Mouse (Mus musculus): Measurements from ENCODE around the gene Kif1c. TPM values are rescaled to one million over a fixed set of nuclear protein-coding genes. Genes with fewer than 3 reads are reported as not detected.

Gene Kif1c
- polyA plus RNA-seq, 1 experiment from 2014 or later, result 0.79 TPM

DNA sequence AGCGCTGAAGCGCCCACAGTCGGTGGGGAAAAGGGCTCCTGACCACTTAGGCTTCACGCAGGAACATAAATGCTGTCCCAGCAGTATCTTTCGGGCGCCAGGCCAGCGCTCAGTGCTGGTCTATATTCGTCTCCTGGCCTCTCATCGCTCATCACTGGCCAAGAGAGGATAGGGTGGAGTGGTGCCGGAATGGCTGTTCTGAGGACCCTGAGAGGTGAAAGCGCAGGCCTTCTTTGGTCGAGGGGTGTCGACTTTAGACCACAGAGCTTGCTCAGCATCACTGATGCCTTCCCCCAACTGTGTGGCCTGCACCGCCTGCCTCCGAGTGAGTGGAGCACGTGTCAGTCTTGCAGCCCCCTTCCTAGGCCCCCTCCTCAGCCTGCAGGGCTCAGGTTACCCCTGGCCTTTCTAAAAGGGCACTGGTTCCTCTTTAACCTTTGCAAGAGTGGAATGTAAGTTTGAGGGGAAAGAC is 43.9 kb upstream of the Kif1c start:
- Histone ChIP-seq H3K27ac (replicated peaks) (peak overlapping the region; percentile 99), H3K9me3 (replicated peaks) (no peaks in the 10 kb centered on the region), H3K4me3 (replicated peaks) (peak overlapping the region; percentile 99), H3K4me2 (peak overlapping the region; percentile 99), H3K36me3 (replicated peaks) (peaks cover 19% of the 10 kb centered on the region), H3K27me3 (peaks cover 16% of the 10 kb centered on the region), H3K9ac (no peak overlapping the region; the same call in 1 of the 2 replicates), H3K4me1 (replicated peaks) (peaks cover 51% of the 10 kb centered on the region)
- WGBS (ENCODE audit: insufficient replicate concordance), result 23% methylated on average over 16 of the region's 16 CpGs
- ATAC-seq (ENCODE audit: insufficient read depth), result no peak

DNA sequence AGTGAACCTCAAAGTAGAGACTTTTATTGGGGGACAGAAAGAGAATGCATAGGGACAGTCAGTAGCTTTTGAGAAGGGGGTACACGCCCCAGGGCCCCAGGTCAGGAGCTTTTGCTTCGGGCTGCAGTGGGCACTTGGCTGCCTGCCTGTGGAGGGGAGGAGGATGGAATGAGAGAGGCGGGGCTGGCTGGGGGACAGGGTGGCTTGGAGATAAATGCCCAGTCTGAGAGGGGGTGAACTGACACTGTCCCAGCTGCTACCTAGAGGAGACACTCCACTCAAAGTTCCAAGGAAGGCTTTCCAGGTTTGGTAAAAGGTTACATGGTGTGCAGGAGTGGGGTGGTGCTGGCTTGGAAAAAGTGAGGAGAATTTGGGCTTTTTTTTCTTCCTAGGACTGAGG is 43.4 kb upstream of the Kif1c start, which contains the start of gene Eno3:
Gene Eno3, plus strand, starts transcription at position 239 of the 400 bp plus-strand sequence.
- Histone ChIP-seq H3K27ac (replicated peaks) (peak within 1 kb of the TSS; percentile 99), H3K9ac (peak within 1 kb of the TSS; percentile 98), H3K36me3 (replicated peaks) (peaks cover 14% of the 10 kb centered on the region), H3K4me3 (replicated peaks) (peak within 1 kb of the TSS; percentile 99), H3K4me2 (peak within 1 kb of the TSS; percentile 99), H3K9me3 (replicated peaks) (no peaks in the 10 kb centered on the region), H3K4me1 (replicated peaks) (peaks cover 46% of the 10 kb centered on the region), H3K27me3 (peaks cover 16% of the 10 kb centered on the region)
- no peak for ATAC-seq (ENCODE audit: insufficient read depth)
- WGBS (ENCODE audit: insufficient replicate concordance), result 19% methylated on average over 3 of the region's 3 CpGs

DNA sequence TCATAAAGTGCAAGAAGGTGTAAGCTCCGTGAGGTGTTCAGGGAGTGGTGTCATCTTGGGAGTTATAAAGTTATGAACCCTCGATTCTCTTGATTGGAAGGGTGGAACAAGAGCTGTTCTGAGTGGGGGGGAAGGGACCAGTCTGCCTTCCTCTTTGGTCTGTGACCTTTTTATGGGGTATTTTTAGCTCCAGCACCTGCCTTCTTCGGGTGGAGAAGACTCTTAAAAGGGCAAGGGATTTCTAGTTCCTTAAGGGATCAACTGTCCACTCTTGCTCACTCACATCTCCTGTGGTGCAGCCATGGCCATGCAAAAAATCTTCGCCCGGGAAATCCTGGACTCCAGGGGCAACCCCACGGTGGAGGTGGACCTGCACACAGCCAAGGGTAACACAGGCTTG is 42.8 kb upstream of the Kif1c start:
- Histone ChIP-seq H3K36me3 (replicated peaks) (peaks cover 13% of the 10 kb centered on the region), H3K9ac (no peak overlapping the region), H3K27ac (replicated peaks) (no peak overlapping the region), H3K9me3 (replicated peaks) (no peaks in the 10 kb centered on the region), H3K27me3 (peaks cover 16% of the 10 kb centered on the region), H3K4me2 (no peak overlapping the region), H3K4me1 (replicated peaks) (peaks cover 40% of the 10 kb centered on the region), H3K4me3 (replicated peaks) (no peak overlapping the region)
- no peak for ATAC-seq (ENCODE audit: insufficient read depth)
- 46% methylated on average over 6 of the region's 6 CpGs for WGBS (ENCODE audit: insufficient replicate concordance)

DNA sequence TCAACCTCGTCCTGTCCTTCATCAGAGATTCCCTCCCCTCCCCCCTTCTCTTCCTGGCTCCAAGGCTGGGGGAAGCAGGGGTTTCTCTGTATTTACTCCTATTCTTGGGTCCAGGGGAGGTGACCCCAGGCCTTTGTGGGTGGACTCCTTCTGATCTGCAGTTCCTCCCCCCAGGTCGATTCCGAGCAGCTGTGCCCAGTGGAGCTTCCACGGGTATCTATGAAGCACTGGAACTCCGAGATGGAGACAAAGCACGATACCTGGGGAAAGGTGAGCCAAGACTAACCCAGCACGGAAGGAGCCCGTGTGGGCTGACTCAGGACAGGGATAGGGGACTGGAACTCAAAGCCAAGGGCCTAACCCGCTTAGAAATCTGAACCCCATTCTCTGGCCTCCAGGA is 42.4 kb upstream of the Kif1c start:
- WGBS (ENCODE audit: insufficient replicate concordance), result 66% methylated on average over 9 of the region's 9 CpGs
- Histone ChIP-seq H3K9me3 (replicated peaks) (no peaks in the 10 kb centered on the region), H3K27me3 (peaks cover 16% of the 10 kb centered on the region), H3K27ac (replicated peaks) (no peak overlapping the region), H3K4me1 (replicated peaks) (peaks cover 36% of the 10 kb centered on the region), H3K9ac (no peak overlapping the region), H3K36me3 (replicated peaks) (peaks cover 13% of the 10 kb centered on the region), H3K4me3 (replicated peaks) (no peak overlapping the region), H3K4me2 (no peak overlapping the region)
- ATAC-seq (ENCODE audit: insufficient read depth), result no peak

DNA sequence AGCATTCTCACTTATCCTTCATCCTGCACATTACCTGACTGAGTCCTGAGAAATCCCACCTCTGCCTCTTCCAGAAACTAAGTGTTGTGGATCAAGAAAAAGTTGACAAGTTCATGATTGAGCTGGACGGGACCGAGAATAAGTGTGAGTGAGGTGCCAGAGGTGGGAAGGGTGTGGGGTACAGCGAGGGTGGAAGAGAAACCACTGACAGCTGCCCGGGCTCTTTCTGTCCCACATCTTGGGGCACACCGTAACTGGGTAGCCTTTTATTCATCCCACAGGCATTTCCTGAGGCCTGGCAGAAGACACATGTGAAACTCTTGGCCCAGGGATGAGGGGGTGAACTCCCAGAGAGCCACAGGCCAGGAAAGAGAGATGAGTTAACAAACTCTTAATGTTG is 41.8 kb upstream of the Kif1c start:
- no peak for ATAC-seq (ENCODE audit: insufficient read depth)
- H3K27me3 ChIP-seq, result peaks cover 16% of the 10 kb centered on the region
- no peak overlapping the region for H3K4me3 ChIP-seq (replicated peaks)
- H3K9ac ChIP-seq, result no peak overlapping the region
- WGBS (ENCODE audit: insufficient replicate concordance), result 76% methylated on average over 5 of the region's 5 CpGs
- peaks cover 35% of the 10 kb centered on the region for H3K4me1 ChIP-seq (replicated peaks)
- peaks cover 18% of the 10 kb centered on the region for H3K36me3 ChIP-seq (replicated peaks)
- H3K4me2 ChIP-seq, result no peak overlapping the region
- no peaks in the 10 kb centered on the region for H3K9me3 ChIP-seq (replicated peaks)
- H3K27ac ChIP-seq (replicated peaks), result no peak overlapping the region

DNA sequence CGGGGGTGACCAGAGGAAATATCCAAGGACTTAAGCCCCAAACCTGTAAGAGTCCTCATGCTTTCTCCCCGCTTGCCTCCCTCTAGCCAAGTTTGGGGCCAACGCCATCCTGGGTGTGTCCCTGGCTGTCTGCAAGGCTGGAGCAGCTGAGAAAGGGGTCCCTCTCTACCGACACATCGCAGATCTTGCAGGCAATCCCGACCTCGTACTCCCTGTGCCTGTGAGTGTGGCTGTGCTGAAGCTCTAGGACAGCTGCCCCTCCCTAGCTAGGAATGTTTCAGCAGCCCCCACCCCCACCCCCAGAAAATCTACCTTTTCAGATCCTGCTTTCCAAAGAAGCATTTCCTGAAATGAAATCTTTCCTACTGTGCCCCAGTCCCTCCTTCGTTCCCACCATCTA is 41.4 kb upstream of the Kif1c start:
- Histone ChIP-seq H3K4me2 (no peak overlapping the region), H3K9me3 (replicated peaks) (no peaks in the 10 kb centered on the region), H3K27me3 (peaks cover 16% of the 10 kb centered on the region), H3K27ac (replicated peaks) (no peak overlapping the region), H3K4me3 (replicated peaks) (no peak overlapping the region), H3K4me1 (replicated peaks) (peaks cover 35% of the 10 kb centered on the region), H3K36me3 (replicated peaks) (peaks cover 22% of the 10 kb centered on the region), H3K9ac (no peak overlapping the region)
- no peak for ATAC-seq (ENCODE audit: insufficient read depth)
- 69% methylated on average over 8 of the region's 8 CpGs for WGBS (ENCODE audit: insufficient replicate concordance)

DNA sequence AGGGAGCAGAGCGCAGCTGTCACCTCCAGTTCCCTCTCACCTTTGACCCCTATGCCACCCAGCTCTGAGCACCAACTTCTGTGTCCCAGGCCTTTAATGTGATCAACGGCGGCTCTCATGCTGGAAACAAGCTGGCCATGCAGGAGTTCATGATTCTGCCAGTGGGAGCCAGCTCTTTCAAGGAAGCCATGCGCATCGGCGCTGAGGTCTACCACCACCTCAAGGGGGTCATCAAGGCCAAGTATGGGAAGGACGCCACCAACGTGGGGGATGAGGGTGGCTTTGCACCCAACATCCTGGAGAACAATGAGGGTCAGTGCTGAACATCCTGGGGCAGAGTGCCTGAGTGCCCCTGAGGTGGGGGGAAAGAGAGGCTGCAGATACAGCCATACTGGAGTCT is 39.8 kb upstream of the Kif1c start:
- no peak overlapping the region for H3K27ac ChIP-seq (replicated peaks)
- peaks cover 39% of the 10 kb centered on the region for H3K36me3 ChIP-seq (replicated peaks)
- no peak overlapping the region for H3K9ac ChIP-seq
- no peak for ATAC-seq (ENCODE audit: insufficient read depth)
- peaks cover 27% of the 10 kb centered on the region for H3K4me1 ChIP-seq (replicated peaks)
- no peak overlapping the region for H3K4me3 ChIP-seq (replicated peaks)
- no peak overlapping the region for H3K4me2 ChIP-seq
- H3K9me3 ChIP-seq (replicated peaks), result no peaks in the 10 kb centered on the region
- peaks cover 15% of the 10 kb centered on the region for H3K27me3 ChIP-seq
- WGBS (ENCODE audit: insufficient replicate concordance), result 89% methylated on average over 8 of the region's 8 CpGs

DNA sequence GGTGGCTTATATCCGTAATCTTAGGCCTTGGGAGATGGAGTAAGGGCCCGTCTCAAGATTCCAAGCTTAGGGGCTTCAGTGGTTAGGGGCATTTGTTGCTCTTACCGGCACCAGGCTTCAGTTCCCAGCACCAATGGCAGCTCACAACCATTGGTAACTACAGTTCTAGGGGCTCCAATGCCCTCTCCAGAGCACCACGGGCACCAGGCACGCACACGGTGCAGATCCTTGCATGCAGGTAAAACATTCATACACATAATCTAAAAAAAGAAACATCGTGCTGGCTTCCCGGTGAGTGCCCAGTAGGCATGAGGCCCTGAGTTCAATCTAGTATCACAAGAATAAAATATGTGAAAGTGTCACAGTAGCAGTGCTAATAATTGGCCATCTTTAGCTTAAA is 37.2 kb upstream of the Kif1c start:
- no peak overlapping the region for H3K27ac ChIP-seq (replicated peaks)
- H3K9ac ChIP-seq, result no peak overlapping the region
- no peak overlapping the region for H3K4me2 ChIP-seq
- H3K4me1 ChIP-seq (replicated peaks), result peaks cover 24% of the 10 kb centered on the region
- ATAC-seq (ENCODE audit: insufficient read depth), result no peak
- no peaks in the 10 kb centered on the region for H3K9me3 ChIP-seq (replicated peaks)
- H3K4me3 ChIP-seq (replicated peaks), result no peak overlapping the region
- H3K27me3 ChIP-seq, result no peaks in the 10 kb centered on the region
- 86% methylated on average over 8 of the region's 8 CpGs for WGBS (ENCODE audit: insufficient replicate concordance)
- H3K36me3 ChIP-seq (replicated peaks), result peaks cover 52% of the 10 kb centered on the region

DNA sequence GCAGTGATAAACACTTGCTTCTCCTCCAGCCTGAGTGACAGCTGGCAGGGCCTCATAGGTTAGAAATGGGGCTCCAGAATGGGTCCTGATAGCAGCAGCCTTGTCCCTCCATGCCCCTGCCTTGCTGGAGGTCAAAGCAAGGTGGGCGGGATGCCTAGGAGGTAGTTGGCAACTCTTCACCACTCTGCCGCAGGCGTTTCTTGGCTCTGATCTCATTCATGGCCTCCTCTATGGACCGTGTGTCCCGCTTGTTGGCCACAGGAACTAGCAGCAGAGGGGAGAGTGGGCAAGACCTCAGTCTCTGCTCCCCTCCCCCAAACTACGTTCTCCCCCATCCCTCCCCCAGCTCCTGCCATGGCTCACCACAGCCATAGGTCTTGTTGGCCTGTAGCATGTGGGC is 36.4 kb upstream of the Kif1c start:
- WGBS (ENCODE audit: insufficient replicate concordance), result 87% methylated on average over 6 of the region's 6 CpGs
- Histone ChIP-seq H3K4me3 (replicated peaks) (no peak overlapping the region), H3K4me2 (no peak overlapping the region), H3K36me3 (replicated peaks) (peaks cover 52% of the 10 kb centered on the region), H3K27me3 (no peaks in the 10 kb centered on the region), H3K9ac (no peak overlapping the region), H3K9me3 (replicated peaks) (no peaks in the 10 kb centered on the region), H3K27ac (replicated peaks) (no peak overlapping the region), H3K4me1 (replicated peaks) (peaks cover 26% of the 10 kb centered on the region)
- ATAC-seq (ENCODE audit: insufficient read depth), result no peak

DNA sequence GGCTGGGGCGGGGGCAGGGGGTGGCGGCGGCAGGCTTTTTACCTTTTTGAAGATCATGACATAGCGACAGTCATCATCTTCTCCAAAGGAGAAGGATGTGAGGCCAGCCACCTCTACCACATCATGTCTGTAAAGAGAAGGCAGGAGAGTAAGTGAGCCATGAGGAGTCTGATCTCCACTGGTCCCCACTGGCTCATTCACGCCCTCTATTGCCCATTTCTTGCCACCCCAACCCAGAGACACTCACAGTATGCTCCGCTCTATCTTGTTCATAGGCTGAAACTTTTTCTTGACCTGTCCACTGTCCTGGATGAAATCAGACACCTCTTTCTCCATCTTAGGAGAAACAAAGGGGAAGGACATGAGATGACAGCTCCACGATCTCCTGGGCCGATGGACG is 35.6 kb upstream of the Kif1c start:
- no peaks in the 10 kb centered on the region for H3K27me3 ChIP-seq
- no peak overlapping the region for H3K9ac ChIP-seq
- H3K9me3 ChIP-seq (replicated peaks), result no peaks in the 10 kb centered on the region
- peaks cover 52% of the 10 kb centered on the region for H3K36me3 ChIP-seq (replicated peaks)
- H3K4me1 ChIP-seq (replicated peaks), result peaks cover 29% of the 10 kb centered on the region
- no peak for ATAC-seq (ENCODE audit: insufficient read depth)
- H3K4me3 ChIP-seq (replicated peaks), result no peak overlapping the region
- no peak overlapping the region for H3K27ac ChIP-seq (replicated peaks)
- 89% methylated on average over 9 of the region's 9 CpGs for WGBS (ENCODE audit: insufficient replicate concordance)
- H3K4me2 ChIP-seq, result no peak overlapping the region

DNA sequence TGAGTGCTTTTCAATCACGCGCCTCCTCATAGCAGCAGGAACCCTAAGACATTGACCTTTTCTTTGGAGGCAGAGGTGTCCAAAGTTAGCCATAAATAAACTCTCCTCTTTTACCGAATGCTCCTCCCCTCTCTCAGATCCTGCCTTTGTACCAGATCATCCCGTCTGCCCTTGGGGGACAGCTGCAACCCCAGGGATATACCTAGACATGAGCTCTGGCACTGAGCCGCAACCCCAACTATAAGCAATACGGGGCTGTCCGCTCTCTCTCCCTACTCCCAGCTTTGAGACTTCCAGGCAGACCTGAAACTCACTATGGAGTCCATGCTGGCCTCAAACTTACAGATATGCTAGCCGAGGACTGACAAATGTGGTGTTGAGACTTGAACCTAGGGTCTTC is 33.7 kb upstream of the Kif1c start:
- no peaks in the 10 kb centered on the region for H3K9me3 ChIP-seq (replicated peaks)
- 0 out of 2 replicates have a peak overlapping the region, but pooled peaks have one; percentile 19 for H3K27ac ChIP-seq (replicated peaks)
- H3K36me3 ChIP-seq (replicated peaks), result peaks cover 54% of the 10 kb centered on the region
- no peak overlapping the region for H3K4me3 ChIP-seq (replicated peaks)
- peaks cover 45% of the 10 kb centered on the region for H3K4me1 ChIP-seq (replicated peaks)
- no peak overlapping the region; the same call in 1 of the 2 replicates for H3K9ac ChIP-seq
- 89% methylated on average over 8 of the region's 8 CpGs for WGBS (ENCODE audit: insufficient replicate concordance)
- no peaks in the 10 kb centered on the region for H3K27me3 ChIP-seq
- H3K4me2 ChIP-seq, result peak overlapping the region; percentile 98; the same call in 1 of the 2 replicates
- no peak for ATAC-seq (ENCODE audit: insufficient read depth)
